In genomic region chr4:43869821-43870220, GRCm38 (mm10) we compare ENCODE assay signal across 25 mouse cellular contexts. TPM values are rescaled to one million over a fixed set of nuclear protein-coding genes. Genes with fewer than 3 reads are reported as not detected.
"Had no signal": no experiment of that assay in that cellular context is flagged by ENCODE, and none has a peak within 500 bp of the region (broad histone marks: within the 10 kb centered on the region; RNA-seq: fewer than 3 reads in every experiment).

No protein-coding gene starts in this region.

- H3K4me1 ChIP-seq: stomach, embryonic 15.5 days had no signal

- H3K36me3 ChIP-seq: limb, embryonic 12.5 days; liver, embryonic 13.5 days; midbrain, embryonic 10.5 days; neural tube, embryonic 15.5 days; stomach, embryonic 15.5 days had no signal

- H3K27me3 ChIP-seq: limb, embryonic 12.5 days; neural tube, embryonic 15.5 days; stomach, embryonic 15.5 days had no signal

- H3K4me3 ChIP-seq: layer of hippocampus, adult 2 months; limb, embryonic 12.5 days; liver, embryonic 13.5 days; midbrain, embryonic 10.5 days; myocyte; neural tube, embryonic 15.5 days; stomach, embryonic 15.5 days had no signal

- DNase-seq: kidney, adult 18-20 months; kidney, postnatal 10 days; liver; liver, embryonic 13.5 days; liver, postnatal 0 days; midbrain, embryonic 14.5 days; retina, postnatal 1 day; right cerebral cortex, postnatal 4 days; spleen, adult 18-20 months; thymus, adult 2 months; thymus, postnatal 25 days had no signal

- H3K27ac ChIP-seq: layer of hippocampus, adult 2 months; limb, embryonic 12.5 days; liver, embryonic 13.5 days; midbrain, embryonic 10.5 days; neural tube, embryonic 15.5 days; stomach, embryonic 15.5 days had no signal

RNA-seq across cellular contexts. Expression of gene Olfr155, which starts 18.5 kb away (rescaled TPM):
- total RNA-seq: layer of hippocampus, adult 2 months; layer of hippocampus, postnatal 10 days; left cerebral cortex, postnatal 36 days; megakaryocyte, adult 5-6 weeks had no signal
- polyA plus RNA-seq: inflammation-experienced regulatory T-cells, adult 6 months; kidney, embryonic 14.5 days; limb, embryonic 12.5 days; liver, embryonic 13.5 days; liver, postnatal 0 days; lung, embryonic 16.5 days; midbrain, embryonic 10.5 days; midbrain, embryonic 14.5 days; myocyte; neural tube, embryonic 11.5 days; neural tube, embryonic 15.5 days; stomach, embryonic 15.5 days; thymus, adult 2 months; urinary bladder, adult 2 months had no signal

RNA-seq across cellular contexts. Expression of gene Olfr157, which starts 29.8 kb away (rescaled TPM):
- total RNA-seq: layer of hippocampus, adult 2 months; layer of hippocampus, postnatal 10 days; left cerebral cortex, postnatal 36 days; megakaryocyte, adult 5-6 weeks had no signal
- polyA plus RNA-seq: kidney, embryonic 14.5 days; limb, embryonic 12.5 days; liver, embryonic 13.5 days; liver, postnatal 0 days; lung, embryonic 16.5 days; midbrain, embryonic 10.5 days; midbrain, embryonic 14.5 days; myocyte; neural tube, embryonic 11.5 days; neural tube, embryonic 15.5 days; stomach, embryonic 15.5 days; urinary bladder, adult 2 months had no signal

RNA-seq across cellular contexts. Expression of gene Olfr156, which starts 46.1 kb away (rescaled TPM):
- total RNA-seq: layer of hippocampus, adult 2 months; layer of hippocampus, postnatal 10 days; left cerebral cortex, postnatal 36 days; megakaryocyte, adult 5-6 weeks had no signal
- polyA plus RNA-seq: inflammation-experienced regulatory T-cells, adult 6 months; kidney, embryonic 14.5 days; limb, embryonic 12.5 days; liver, embryonic 13.5 days; liver, postnatal 0 days; lung, embryonic 16.5 days; midbrain, embryonic 10.5 days; midbrain, embryonic 14.5 days; myocyte; neural tube, embryonic 11.5 days; neural tube, embryonic 15.5 days; stomach, embryonic 15.5 days; thymus, adult 2 months; urinary bladder, adult 2 months had no signal
